Mouse (Mus musculus) stomach, embryonic 15.5 days (tissue): ENCODE measurements around the gene Gstm7. TPM values are rescaled to one million over a fixed set of nuclear protein-coding genes. Genes with fewer than 3 reads are reported as not detected.
"Not testable (repeated sequence)": the region's sequence is repeated elsewhere in the genome, so short reads cannot be mapped to it uniquely, and the experiment has no call there.

Experiments
- ATAC-seq: fragments of 200-750 bp; cut with Nextera tagmentation; 2 replicates; pipeline ENCODE4 v1.8.0; 2017; ENCODE audit warnings: low read depth, moderate number of reproducible peaks, moderate TSS enrichment; ENCODE audit not compliant: insufficient read depth, low FRiP score
- H3K27ac ChIP-seq: fragments of 300-500 bp; sonication (generic); 2 replicates; pipeline ENCODE4 v1.5.1; 2015; ENCODE audit warnings: mild to moderate bottlenecking, inconsistent platforms
- H3K27me3 ChIP-seq: fragments of 300-500 bp; sonication (generic); replicated peaks from 2 replicates; pipeline ENCODE4 v1.6.1; 2015; ENCODE audit warnings: inconsistent platforms
- H3K36me3 ChIP-seq: fragments of 300-500 bp; sonication (generic); 2 replicates; pipeline ENCODE4 v1.6.1; 2015; ENCODE audit warnings: inconsistent platforms
- H3K4me1 ChIP-seq: fragments of 300-500 bp; sonication (generic); 2 replicates; pipeline ENCODE4 v1.6.1; 2015; ENCODE audit warnings: inconsistent platforms
- H3K4me2 ChIP-seq: fragments of 300-500 bp; sonication (generic); 2 replicates; pipeline ENCODE4 v1.6.1; 2015; ENCODE audit warnings: mild to moderate bottlenecking, inconsistent platforms
- H3K4me3 ChIP-seq: fragments of 300-500 bp; sonication (generic); replicated peaks from 2 replicates; pipeline ENCODE4 v1.5.1; 2015; ENCODE audit warnings: inconsistent platforms
- H3K9ac ChIP-seq: fragments of 300-500 bp; sonication (generic); 2 replicates; pipeline ENCODE4 v1.6.1; 2015; ENCODE audit warnings: inconsistent platforms
- H3K9me3 ChIP-seq: fragments of 300-500 bp; sonication (generic); 2 replicates; pipeline ENCODE4 v1.6.1; 2016; ENCODE audit warnings: inconsistent platforms
- WGBS: fragments of 180-500 bp; shearing (Covaris S2); methylation state at CpG from one replicate; pipeline ENCODE4 v1.1.7; 2015; 5-methylcytosine and 5-hydroxymethylcytosine counted together
- polyA plus RNA-seq: library from polyadenylated mRNA; unstranded; fragments of >200 nt; fragmentation: Nextera tagmentation; extraction: Ambion mirVana; gene quantifications from 2 replicates; pipeline ENCODE4 v1.2.1, GENCODE M21; 2015

Gstm7 gene
- 27.1 and 34.6 TPM in 2 replicates for polyA plus RNA-seq

GRCm38 (mm10) chr3:107931670-107932069, at the start of gene Gstm7:
TSS of gene Gstm7 (minus strand) at chr3:107931817.
- 5% methylated on average over 10 of the region's 10 CpGs for WGBS
- Histone ChIP-seq H3K4me1 (no peaks in the 10 kb centered on the region), H3K27ac (peak within 1 kb of the TSS; percentile 60; the same call in 1 of the 2 replicates), H3K27me3 (no peaks in the 10 kb centered on the region), H3K9ac (no peak within 1 kb of the TSS), H3K9me3 (no peaks in the 10 kb centered on the region), H3K4me2 (peak within 1 kb of the TSS; percentile 48), H3K36me3 (no peaks in the 10 kb centered on the region), H3K4me3 (peak within 1 kb of the TSS; percentile 24)
- peak; percentile 95 for ATAC-seq

DNA sequence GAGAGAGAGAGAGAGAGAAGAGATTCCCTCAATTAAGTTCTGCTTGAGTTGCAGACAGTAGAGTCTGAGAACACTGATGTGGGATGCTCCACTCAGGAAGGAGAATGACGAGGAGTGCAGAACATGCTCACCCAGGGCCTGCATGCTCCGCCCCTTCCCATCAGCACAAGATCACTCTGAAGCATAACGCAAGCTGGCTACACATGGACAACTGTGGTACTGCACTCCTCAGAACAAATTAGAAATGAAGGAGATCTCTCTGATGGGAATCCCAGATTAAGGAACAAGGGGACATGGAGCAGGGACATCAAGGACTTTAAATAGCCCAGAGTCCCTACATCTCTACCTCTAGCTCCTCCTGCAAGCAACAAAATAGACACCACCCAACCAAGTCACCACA, 49.6 kb upstream of the Gstm7 start:
- Histone ChIP-seq H3K9me3 (no peaks in the 10 kb centered on the region), H3K4me3 (no peak overlapping the region), H3K27me3 (no peaks in the 10 kb centered on the region), H3K27ac (no peak overlapping the region), H3K4me2 (no peak overlapping the region), H3K9ac (no peak overlapping the region), H3K4me1 (peaks cover 26% of the 10 kb centered on the region), H3K36me3 (no peaks in the 10 kb centered on the region)
- WGBS = 67% methylated on average over 3 of the region's 3 CpGs
- no peak for ATAC-seq

GRCm38 (mm10) chr3:107977691-107978090, 46.1 kb upstream of the Gstm7 start:
- WGBS = 61% methylated on average over 3 of the region's 3 CpGs
- Histone ChIP-seq H3K9ac (no peak overlapping the region; the same call in 1 of the 2 replicates), H3K9me3 (no peaks in the 10 kb centered on the region), H3K4me3 (no peak overlapping the region), H3K27ac (peak overlapping the region; percentile 26; the same call in 1 of the 2 replicates), H3K4me1 (peaks cover 13% of the 10 kb centered on the region; the same call in 1 of the 2 replicates), H3K4me2 (no peak overlapping the region), H3K36me3 (no peaks in the 10 kb centered on the region), H3K27me3 (no peaks in the 10 kb centered on the region)
- ATAC-seq = peak; percentile 77

- ATAC-seq = no peak
- Histone ChIP-seq H3K4me3 (no peak overlapping the region), H3K36me3 (no peaks in the 10 kb centered on the region), H3K4me2 (no peak overlapping the region), H3K27me3 (no peaks in the 10 kb centered on the region), H3K9ac (no peak overlapping the region), H3K9me3 (no peaks in the 10 kb centered on the region), H3K27ac (no peak overlapping the region), H3K4me1 (peaks cover 9% of the 10 kb centered on the region; the same call in 1 of the 2 replicates)
- WGBS = 84% methylated on average over 1 of the region's 1 CpGs
Observed at GRCm38 (mm10) chr3:107974237-107974636, 42.6 kb upstream of the Gstm7 start.

- no peak for ATAC-seq
Observed at GRCm38 (mm10) chr3:107972070-107972469, 40.5 kb upstream of the Gstm7 start.

GRCm38 (mm10) chr3:107971101-107971500, 39.5 kb upstream of the Gstm7 start:
- not testable (repeated sequence) for H3K9ac ChIP-seq, H3K4me3 ChIP-seq, H3K9me3 ChIP-seq, ATAC-seq, H3K27ac ChIP-seq, H3K4me1 ChIP-seq, H3K36me3 ChIP-seq, H3K4me2 ChIP-seq, H3K27me3 ChIP-seq
- WGBS = 62% methylated on average over 3 of the region's 3 CpGs

More at GRCm38 (mm10) chr3:107972070-107972469, 40.5 kb upstream of the Gstm7 start:
- Histone ChIP-seq H3K4me2 (no peak overlapping the region), H3K27me3 (no peaks in the 10 kb centered on the region), H3K9me3 (no peaks in the 10 kb centered on the region), H3K36me3 (no peaks in the 10 kb centered on the region), H3K9ac (no peak overlapping the region), H3K4me1 (peaks cover under 1% of the 10 kb centered on the region; the same call in 1 of the 2 replicates), H3K4me3 (no peak overlapping the region), H3K27ac (no peak overlapping the region; the same call in 1 of the 2 replicates)
- WGBS = 63% methylated on average over 3 of the region's 3 CpGs

DNA sequence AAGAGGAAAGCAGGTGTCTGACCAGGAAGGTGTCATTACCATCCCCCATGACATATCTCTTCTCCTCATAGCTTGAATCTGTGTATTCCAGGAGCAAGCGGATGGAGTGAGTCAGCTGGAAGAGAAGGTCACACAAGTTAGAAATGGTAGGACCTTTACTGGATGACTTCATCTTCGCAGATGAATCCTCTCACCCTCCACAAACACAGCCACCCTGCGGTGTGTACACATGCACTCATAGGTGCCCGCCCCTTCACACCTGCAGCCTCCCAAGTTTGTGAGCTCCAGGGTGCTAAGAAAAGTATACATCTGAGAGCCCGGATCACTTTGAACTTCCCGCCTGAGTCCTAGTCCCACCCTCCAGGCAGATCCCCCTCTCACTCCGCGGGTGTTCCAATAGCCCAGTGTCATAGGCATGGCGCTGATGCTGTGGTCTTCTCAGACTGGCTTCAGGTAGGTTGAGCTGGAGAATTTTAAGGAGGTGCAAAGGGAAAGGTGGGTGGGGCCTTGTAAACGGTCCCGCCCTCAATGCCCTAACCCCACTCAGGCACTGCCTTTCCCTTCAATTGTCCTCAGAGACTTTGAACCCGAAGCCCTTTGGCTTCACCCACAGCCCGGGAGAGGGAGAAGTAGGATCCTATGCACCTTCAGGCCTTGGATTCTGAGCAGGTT, 37.2 kb upstream of the Gstm7 start, which contains the start of gene Gstm3:
Gene Gstm3, minus strand, starts transcription at position 560 of the 672 bp plus-strand sequence.
- Histone ChIP-seq H3K9me3 (no peaks in the 10 kb centered on the region), H3K4me1 (0 out of 2 replicates have a peak, but pooled peaks cover 7% of the 10 kb centered on the region), H3K36me3 (no peaks in the 10 kb centered on the region), H3K27me3 (no peaks in the 10 kb centered on the region), H3K4me2 (peak within 1 kb of the TSS; percentile 5; the same call in 1 of the 2 replicates), H3K4me3 (no peak within 1 kb of the TSS; the same call in 1 of the 2 replicates), H3K27ac (no peak within 1 kb of the TSS), H3K9ac (no peak within 1 kb of the TSS)
- peak; percentile 64 for ATAC-seq
- 44% methylated on average over 13 of the region's 13 CpGs for WGBS

- Histone ChIP-seq H3K9ac (no peak overlapping the region), H3K4me3 (no peak overlapping the region), H3K9me3 (no peaks in the 10 kb centered on the region), H3K36me3 (no peaks in the 10 kb centered on the region), H3K27me3 (no peaks in the 10 kb centered on the region), H3K4me1 (0 out of 2 replicates have a peak, but pooled peaks cover 7% of the 10 kb centered on the region), H3K4me2 (no peak overlapping the region), H3K27ac (no peak overlapping the region)
- 92% methylated on average over 5 of the region's 5 CpGs for WGBS
- no peak for ATAC-seq
Observed at GRCm38 (mm10) chr3:107966631-107967030, 35.0 kb upstream of the Gstm7 start.

DNA sequence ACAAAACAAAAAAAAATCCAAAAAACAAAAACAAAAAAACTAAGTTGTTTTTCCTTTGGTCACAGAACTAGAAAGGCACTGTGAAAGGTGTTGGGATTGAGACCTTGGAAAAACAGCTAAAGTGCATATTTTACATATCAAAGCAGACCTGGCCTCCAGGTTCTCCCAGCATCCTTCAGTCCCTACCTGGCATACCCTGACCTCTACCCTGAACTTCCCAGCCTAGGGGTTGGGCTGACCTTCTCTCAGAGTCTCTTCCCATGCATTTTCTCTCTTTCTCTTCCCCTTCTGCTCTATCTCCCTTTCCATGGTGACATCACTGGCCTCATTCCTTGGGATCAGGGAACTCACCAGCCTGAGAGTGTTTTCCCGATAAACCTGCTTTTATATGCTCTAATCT, 34.0 kb upstream of the Gstm7 start:
- H3K27me3 ChIP-seq = no peaks in the 10 kb centered on the region
- 0 out of 2 replicates have a peak, but pooled peaks cover 7% of the 10 kb centered on the region for H3K4me1 ChIP-seq
- no peaks in the 10 kb centered on the region for H3K9me3 ChIP-seq
- H3K27ac ChIP-seq = peak overlapping the region; percentile 31; the same call in 1 of the 2 replicates
- H3K9ac ChIP-seq = no peak overlapping the region
- H3K36me3 ChIP-seq = no peaks in the 10 kb centered on the region
- H3K4me3 ChIP-seq = no peak overlapping the region
- ATAC-seq = no peak
- 57% methylated on average over 1 of the region's 1 CpGs for WGBS
- H3K4me2 ChIP-seq = no peak overlapping the region

DNA sequence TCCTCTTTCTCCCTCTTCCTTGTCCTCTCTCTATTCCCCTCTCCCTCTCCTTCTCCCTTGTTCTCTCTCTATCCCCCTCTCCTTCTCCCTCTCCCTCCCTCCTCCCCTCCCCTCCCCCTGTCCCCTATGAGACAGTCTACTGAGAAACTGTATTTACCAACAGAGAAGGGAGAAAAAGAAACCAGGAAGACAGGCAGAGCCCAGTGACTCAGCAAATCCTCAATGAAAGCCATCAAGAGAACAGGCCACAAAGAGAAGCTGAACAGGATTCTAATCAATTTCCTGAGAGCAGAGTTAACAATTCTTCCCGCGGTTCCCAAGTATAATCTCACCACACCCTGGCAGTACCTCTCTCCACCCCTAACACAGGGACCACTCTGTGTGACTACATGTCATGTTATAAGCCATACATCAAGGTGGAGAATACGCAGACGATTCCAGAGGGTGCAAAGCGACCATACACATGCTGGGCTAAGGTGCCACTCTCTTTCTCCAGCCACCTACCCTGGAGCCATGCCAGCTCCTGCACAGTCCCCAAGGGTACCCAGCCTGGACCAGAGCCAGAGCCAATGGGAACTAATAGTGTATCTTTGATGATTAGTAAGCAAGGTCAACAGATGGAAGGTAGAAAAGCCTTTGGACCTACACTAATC, 33.2 kb upstream of the Gstm7 start:
- Histone ChIP-seq H3K4me1 (0 out of 2 replicates have a peak, but pooled peaks cover 7% of the 10 kb centered on the region), H3K9ac (no peak overlapping the region), H3K27me3 (no peaks in the 10 kb centered on the region), H3K4me3 (no peak overlapping the region), H3K9me3 (no peaks in the 10 kb centered on the region), H3K36me3 (no peaks in the 10 kb centered on the region), H3K27ac (peak overlapping the region; percentile 83), H3K4me2 (no peak overlapping the region)
- ATAC-seq = peak; percentile 68
- 47% methylated on average over 5 of the region's 5 CpGs for WGBS

DNA sequence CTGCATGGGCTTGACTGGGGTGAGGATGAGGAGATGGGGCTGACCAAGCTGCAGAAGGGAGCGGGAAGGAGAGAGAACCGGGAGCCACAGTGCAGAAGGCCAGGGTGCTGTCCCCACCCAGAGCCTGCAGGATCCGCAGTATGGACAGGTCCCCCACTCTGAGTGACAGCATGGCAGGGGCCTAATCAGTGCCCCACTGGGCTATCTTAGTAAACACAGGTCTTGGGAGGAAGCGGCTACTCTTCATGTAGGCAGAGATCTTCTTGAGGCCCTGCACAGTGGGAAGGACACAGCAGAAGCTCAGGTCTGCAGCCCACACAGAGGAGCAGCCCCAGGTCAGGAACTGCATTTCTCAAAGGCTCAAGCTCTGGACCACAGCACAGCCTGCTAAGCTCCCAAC, 32.4 kb upstream of the Gstm7 start:
- Histone ChIP-seq H3K4me3 (no peak overlapping the region), H3K36me3 (no peaks in the 10 kb centered on the region), H3K9ac (no peak overlapping the region), H3K9me3 (no peaks in the 10 kb centered on the region), H3K27ac (peak overlapping the region; percentile 83), H3K27me3 (no peaks in the 10 kb centered on the region), H3K4me1 (0 out of 2 replicates have a peak, but pooled peaks cover 7% of the 10 kb centered on the region), H3K4me2 (no peak overlapping the region)
- WGBS = 72% methylated on average over 4 of the region's 4 CpGs
- ATAC-seq = no peak

GRCm38 (mm10) chr3:107955260-107955659, 23.6 kb upstream of the Gstm7 start:
- not testable (repeated sequence) for H3K27me3 ChIP-seq

More at GRCm38 (mm10) chr3:107955260-107955659, 23.6 kb upstream of the Gstm7 start:
- not testable (repeated sequence) for H3K4me2 ChIP-seq, ATAC-seq, H3K9ac ChIP-seq, H3K9me3 ChIP-seq, H3K27ac ChIP-seq, H3K36me3 ChIP-seq, H3K4me3 ChIP-seq, H3K4me1 ChIP-seq
- 89% methylated on average over 9 of the region's 9 CpGs for WGBS
